Mouse (Mus musculus): ENCODE measurements around the gene Atrnl1.

DNA sequence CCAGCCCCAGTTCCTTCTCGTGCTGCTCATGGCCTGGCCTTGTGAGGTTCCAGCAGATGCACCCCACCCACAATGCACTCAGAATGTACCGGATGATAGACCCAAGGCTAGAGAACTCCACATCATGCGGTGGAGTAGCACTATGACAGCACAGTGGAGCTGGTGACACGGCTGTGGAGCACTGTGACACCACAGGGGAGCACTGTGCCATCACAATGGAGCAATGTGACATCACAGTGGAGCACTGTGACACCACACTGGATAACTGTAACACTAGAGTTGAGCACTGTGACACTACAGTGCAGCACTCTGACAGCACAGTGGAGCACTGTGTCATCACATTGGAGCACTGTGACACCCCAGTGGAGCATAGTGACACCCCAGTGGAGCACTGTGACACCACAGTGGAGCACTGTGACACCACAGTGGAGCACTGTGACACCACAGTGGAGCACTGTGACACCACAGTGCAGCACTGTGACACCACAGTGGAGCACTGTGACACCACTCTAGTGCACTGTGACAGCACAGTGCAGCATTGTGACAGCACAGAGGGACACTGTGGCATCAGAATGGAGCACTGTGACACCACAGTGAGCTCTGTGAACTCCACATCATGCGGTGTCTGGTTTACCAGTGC is 502.4 kb downstream of the Atrnl1 start:
- TF ChIP-seq GATA1 (IDR thresholded peaks at IDR 0.05; ENCODE audit: borderline replicate concordance, low read length) (no peak), FLI1 (IDR thresholded peaks at IDR 0.05; ENCODE audit: low read length) (no peak)

All from megakaryocyte, embryonic 14.5 days (primary cell).